Mouse (Mus musculus): ENCODE results near the gene Cxcl10.

- no peak for TF ChIP-seq GATA1 (IDR thresholded peaks at IDR 0.05; ENCODE audit: low read length)
- TF ChIP-seq TAL1 (IDR thresholded peaks at IDR 0.05; ENCODE audit: low read length), result no peak
Measured at GRCm38 (mm10) chr5:92358767-92359455, 10.2 kb upstream of the Cxcl10 start.

All from erythroblast, embryonic 14.5 days (primary cell).